Mouse (Mus musculus) ES-CJ7 (cell line): Measurements from ENCODE around the gene Fggy.

Source experiments
- DNase-seq: peaks from one replicate; pipeline ENCODE4 v3.0.0; 2011; ENCODE audit warnings: low read depth, low spot score

Gene Fggy

GRCm38 (mm10) chr4:95775574-95775973 is 218.3 kb downstream of the Fggy start:
- DNase-seq, result no peak

- DNase-seq, result no peak
These were observed 220.5 kb downstream of the Fggy start for GRCm38 (mm10) chr4:95777839-95778238.

GRCm38 (mm10) chr4:95778528-95778927 is 221.2 kb downstream of the Fggy start:
- DNase-seq, result no peak

- DNase-seq, result no peak
These were observed 227.0 kb downstream of the Fggy start for GRCm38 (mm10) chr4:95784146-95784895.

- DNase-seq, result no peak
These were observed 230.3 kb downstream of the Fggy start for GRCm38 (mm10) chr4:95787609-95788008.

GRCm38 (mm10) chr4:95788867-95789266 is 231.6 kb downstream of the Fggy start:
- no peak for DNase-seq

GRCm38 (mm10) chr4:95791913-95792475 is 234.7 kb downstream of the Fggy start:
- DNase-seq, result no peak

- no peak for DNase-seq
These were observed 236.5 kb downstream of the Fggy start for GRCm38 (mm10) chr4:95793647-95794328.

GRCm38 (mm10) chr4:95794651-95795050 is 237.3 kb downstream of the Fggy start:
- DNase-seq, result no peak

GRCm38 (mm10) chr4:95795283-95795682 is 238.0 kb downstream of the Fggy start:
- no peak for DNase-seq

GRCm38 (mm10) chr4:95819650-95820049 is 262.3 kb downstream of the Fggy start:
- no peak for DNase-seq

GRCm38 (mm10) chr4:95821906-95822579 is 264.7 kb downstream of the Fggy start:
- DNase-seq, result no peak

GRCm38 (mm10) chr4:95828164-95828563 is 270.9 kb downstream of the Fggy start:
- DNase-seq, result no peak

GRCm38 (mm10) chr4:95830320-95830719 is 273.0 kb downstream of the Fggy start:
- no peak for DNase-seq

- no peak for DNase-seq
These were observed 282.6 kb downstream of the Fggy start for GRCm38 (mm10) chr4:95839860-95840259.

- no peak for DNase-seq
These were observed 283.2 kb downstream of the Fggy start for GRCm38 (mm10) chr4:95840389-95841053.

GRCm38 (mm10) chr4:95845981-95846617 is 288.8 kb downstream of the Fggy start:
- DNase-seq, result no peak

GRCm38 (mm10) chr4:95847219-95847618 is 289.9 kb downstream of the Fggy start:
- DNase-seq, result no peak

GRCm38 (mm10) chr4:95847664-95848063 is 290.4 kb downstream of the Fggy start:
- DNase-seq, result no peak

GRCm38 (mm10) chr4:95849497-95849896 is 292.2 kb downstream of the Fggy start:
- DNase-seq, result no peak

- DNase-seq, result no peak
These were observed 292.9 kb downstream of the Fggy start for GRCm38 (mm10) chr4:95850044-95850739.
